Mouse (Mus musculus): Measurements from ENCODE around the gene Dap. TPM values are rescaled to one million over a fixed set of nuclear protein-coding genes. Genes with fewer than 3 reads are reported as not detected.

Dap gene
- total RNA-seq, 2 experiments from 2014 or later: 18.0 to 19.8 TPM

DNA sequence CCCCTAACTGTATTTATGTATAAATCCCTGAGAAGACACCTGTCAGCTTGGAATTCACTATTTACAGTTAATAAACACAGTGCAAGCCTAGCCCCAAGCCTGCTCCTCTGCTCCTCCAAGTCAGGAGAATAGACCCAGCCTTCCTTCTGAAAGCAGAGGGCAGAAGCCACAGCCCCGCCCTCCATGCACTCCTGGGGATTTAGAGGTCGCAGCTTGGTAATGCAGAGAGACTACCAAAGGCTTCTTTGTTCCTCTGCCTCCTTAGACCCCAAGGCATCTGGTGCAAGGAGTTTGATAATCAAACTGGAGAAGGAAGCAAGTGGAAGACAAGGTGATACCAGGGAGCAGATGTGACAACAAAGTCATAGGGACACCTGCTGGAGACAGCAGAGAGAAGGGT lies 70.2 kb downstream of the Dap start:
- intact Hi-C loops (cut with DNase I): no loop called here
- DNase-seq: no peak

DNA sequence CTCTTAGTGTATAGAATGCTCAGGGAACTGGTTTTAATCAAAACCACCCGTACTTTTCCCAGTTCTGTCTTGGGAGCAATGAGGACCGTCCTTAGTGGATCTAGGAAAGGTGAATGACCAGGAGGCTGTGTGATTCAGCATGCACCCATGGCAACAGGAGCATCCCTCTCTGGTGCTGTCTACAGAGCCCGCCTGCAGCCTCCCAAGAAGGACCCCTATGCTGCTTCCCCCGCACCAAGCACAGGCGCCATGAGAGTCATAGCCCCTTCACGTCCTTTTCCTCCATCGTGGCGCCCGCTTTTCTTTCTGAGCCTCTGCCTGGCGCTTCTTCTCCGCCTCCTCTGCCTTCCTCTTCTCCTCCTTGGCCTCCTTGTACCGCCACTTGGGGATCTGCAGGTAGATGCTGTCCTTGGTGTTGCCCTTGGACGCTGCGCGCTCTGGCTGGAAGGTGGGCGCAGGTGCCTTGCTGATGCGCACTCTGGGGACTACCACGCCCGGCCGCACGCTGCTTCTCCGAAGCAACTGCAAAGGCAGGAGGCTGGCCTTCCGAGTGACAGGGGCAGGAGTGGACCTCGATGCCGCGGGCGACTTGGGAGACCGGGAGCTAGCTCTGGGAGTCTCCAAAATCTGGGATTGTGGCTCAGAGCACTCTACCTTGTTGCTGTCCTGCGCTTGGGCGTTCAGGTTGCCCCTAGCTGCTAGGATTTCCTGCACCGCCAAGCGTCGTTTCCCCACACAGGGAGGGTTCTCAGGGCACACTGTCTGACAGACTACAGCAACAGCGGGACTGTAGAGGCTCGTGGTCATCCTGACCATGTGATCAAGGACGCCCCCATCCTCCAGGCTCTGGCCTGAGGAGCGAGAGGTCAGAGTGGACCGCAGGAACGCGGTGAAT lies 73.0 kb downstream of the Dap start:
- intact Hi-C loops (cut with DNase I): no loop called here
- DNase-seq: no peak

DNA sequence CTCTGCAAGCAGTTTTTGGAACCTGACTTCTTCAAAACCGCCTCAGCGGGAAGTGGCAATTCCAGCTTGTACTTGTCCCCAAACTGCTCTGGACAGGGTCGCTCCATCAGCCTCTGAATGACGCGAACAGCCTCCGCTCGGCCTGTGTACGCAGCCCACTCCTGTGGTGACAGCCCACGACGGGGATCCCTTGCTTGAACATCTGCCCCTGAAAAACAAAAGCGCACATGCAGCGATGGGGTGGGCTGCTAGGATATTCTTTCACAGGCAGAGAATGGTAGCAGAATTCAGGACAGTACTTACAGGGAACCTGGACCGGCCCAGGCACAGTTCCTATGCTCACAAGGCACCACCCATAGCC lies 73.6 kb downstream of the Dap start:
- no peak for DNase-seq
- intact Hi-C loops (cut with DNase I): no loop called here

DNA sequence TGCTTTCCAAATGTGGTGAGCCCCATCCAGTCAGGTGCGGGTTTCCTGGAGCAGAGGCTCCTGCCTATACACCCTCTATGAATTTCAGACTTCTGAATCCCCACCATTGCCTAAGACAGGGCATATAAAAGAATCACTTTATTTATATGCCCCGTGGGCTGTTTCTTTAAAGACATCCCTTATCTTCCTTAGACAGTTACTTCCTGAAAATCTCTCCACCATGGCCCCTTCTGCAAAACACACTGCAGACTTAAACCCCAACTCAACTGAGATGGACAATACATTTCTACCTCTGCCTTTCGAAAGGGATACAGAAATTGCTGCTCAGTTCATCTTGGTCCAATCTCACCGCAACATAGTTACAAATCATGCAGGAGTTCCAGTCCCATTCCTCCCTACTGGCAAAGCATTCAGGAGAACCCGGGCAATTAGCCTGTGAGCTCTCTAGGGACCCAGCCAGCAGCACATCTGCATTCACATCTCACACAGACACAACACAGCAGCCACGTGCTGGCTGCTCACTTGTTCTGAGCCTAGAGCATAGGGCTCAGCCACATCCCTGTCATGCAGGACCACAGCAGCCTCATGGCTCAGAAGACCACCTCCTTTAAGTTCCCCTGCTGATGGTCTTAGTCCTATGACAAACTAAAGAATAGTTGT lies 75.3 kb downstream of the Dap start:
- intact Hi-C loops (cut with DNase I): no loop called here
- DNase-seq: peak; percentile 22 to 27

DNA sequence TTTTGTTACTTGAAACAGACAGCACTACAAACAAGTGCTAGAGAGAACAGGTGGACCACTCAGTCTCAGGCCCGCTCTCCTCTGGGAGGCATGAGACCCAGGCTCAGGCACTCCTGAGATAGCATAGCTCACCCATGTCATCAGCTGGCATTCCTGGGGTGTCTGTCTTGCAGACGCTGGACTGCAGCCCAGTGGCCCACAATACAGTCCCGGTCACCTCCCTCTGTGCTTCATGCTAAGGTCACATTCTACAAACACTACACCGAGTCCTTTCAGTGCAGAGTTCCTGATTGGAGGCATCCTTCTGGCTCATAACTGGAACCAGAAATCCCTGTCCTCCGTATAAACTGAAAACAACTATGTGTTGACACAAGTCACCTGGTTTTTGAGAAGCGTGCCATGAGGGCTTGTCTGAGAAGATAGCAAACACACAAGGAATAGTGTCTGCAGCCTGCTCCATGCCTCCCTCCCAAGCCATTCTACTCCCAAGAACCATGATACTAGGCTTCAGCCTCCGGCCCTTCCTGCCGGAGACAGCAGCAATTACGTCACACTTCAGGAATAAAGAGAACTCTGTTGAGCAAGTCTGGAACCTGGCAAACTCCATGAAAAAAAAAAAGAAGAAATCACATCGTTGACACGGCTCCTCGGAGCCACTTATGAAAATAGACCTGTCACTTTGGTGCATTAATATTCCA lies 78.3 kb downstream of the Dap start:
- intact Hi-C loops (cut with DNase I): no loop called here
- DNase-seq: peak in 1 of 2 experiments; percentile 22

DNA sequence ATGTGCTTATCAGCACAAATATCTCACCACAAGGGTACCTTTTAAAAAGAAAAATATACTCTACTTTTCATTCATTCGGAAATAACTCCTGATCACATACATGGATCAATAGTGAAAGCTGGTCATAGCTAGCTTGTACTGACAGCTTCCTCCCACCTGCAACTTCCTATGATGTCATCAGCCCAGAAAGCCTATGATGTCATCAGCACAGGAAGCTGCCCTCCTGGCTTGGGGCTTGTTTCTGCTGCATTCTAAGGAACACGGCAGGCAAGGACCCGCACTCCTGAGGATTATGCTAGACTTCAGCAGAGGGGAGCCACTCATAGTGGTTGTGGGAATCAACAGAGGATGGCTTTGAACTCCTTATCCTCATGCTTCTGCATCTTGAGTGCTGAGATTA lies 80.2 kb downstream of the Dap start:
- intact Hi-C loops (cut with DNase I): no loop called here
- no peak for DNase-seq

DNA sequence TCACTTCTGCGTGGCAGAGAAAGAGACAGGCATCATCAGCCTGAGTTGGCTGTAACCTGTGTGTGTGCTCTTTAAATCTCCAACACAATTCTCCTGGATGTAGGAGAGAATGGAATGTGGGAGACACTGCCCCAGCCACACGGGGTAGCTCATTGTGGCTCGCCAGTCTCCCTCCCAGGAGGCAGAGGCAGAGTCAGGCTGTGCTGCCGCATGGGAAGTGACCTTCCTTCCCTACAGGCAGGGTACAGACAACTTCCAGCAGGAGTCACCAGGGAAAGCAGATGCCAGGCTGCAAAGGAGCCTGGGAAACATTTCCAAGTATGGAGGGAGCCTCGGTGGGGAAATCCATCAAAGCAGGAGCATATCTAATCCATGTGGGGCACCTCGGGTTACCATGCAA lies 81.1 kb downstream of the Dap start:
- no peak for DNase-seq
- intact Hi-C loops (cut with DNase I): no loop called here

DNA sequence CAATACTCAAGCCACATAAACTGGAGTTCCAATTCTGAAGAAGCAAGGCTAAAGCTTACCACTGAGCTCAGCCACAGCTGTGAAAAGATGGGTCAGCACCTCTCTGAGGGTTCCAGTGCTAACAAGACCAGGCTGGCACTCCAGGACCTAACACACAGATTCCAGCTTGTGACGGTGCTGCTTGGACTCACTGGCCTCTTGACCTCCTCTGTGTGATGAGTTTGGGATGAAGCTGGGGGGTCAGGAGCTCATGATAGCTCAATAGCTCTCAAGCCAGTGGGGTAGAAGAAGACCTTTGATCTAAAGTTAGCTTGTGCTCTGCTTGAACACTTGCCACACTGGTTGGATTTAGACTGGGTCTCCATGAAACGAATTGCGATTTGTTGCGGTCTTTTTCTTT lies 82.6 kb downstream of the Dap start:
- no peak for DNase-seq
- intact Hi-C loops (cut with DNase I): no loop called here

DNA sequence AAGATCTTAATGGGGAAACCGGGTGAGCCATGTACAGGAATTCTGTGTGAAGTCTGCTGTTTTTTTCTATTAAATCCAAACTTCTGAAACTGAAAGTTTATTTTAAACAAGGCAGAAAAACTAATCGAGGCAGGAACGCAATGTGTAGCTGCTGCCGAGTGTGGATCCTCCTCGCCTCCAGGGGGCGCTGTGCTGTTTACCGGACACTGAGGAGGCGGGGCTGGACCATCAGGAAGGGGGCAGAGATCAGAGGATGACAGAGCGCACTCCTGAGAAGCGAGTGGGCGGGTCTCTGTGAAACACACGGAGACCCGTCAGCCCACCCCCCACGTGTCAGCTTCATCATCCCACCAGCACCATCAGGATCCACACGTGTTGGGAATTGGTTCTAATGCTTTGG lies 85.4 kb downstream of the Dap start:
- intact Hi-C loops (cut with DNase I): no loop called here
- no peak for DNase-seq

DNA sequence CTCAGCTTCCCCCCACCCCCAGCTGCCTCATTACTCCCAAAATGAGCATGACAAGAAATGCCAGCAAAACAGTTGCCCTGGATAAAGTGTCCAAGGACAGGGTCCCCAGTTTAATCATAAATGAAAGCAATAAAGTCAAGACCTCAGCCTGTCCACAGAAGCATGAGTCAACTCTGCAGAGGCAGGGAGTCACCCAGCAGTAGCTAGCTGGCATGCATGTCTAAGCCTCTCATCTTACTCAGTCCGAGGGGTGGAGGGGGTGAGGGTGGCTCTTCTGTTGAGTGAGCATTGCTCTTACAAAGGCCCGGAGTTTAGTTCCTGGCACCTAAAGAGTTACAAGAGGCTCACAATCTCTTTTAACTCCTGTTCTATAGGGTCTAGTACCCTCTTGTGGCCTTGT lies 87.9 kb downstream of the Dap start:
- no peak for DNase-seq
- intact Hi-C loops (cut with DNase I): no loop called here

DNA sequence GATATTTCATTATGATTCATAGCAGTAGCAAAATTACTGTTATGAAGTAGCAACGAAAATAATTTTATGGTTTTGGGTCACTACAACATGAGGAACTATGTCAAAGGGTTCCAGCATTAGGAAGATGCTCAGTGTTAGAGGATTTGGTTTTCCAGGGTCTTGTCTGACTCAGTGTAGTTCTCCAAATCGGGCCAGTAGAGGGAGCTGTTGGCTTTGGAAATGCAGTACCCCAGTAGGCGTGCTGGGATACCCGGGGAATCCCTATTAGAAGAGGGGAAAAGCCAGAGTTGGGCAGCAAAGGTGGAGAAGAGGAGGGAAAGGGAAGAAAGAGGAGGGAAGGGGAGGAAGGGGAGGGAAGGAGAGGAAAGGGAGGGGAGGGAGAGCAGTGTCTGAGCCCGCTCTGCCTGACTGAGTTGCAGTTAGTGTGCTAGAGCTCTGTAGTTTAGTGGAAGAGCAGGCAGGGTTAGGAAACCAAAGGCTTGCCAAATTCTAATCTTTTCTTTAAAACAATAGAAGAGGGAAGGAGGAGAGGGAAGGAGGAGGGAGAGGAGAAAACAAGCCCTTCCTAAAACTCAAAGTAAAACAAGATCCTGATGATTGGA lies 91.6 kb downstream of the Dap start:
- intact Hi-C loops (cut with DNase I): loop anchor here (1.0 to 2.0 kb wide), 3 partner anchors 104 to 271 kb away; no protein-coding TSS in a partner anchor
- peak; percentile 85 for DNase-seq

DNA sequence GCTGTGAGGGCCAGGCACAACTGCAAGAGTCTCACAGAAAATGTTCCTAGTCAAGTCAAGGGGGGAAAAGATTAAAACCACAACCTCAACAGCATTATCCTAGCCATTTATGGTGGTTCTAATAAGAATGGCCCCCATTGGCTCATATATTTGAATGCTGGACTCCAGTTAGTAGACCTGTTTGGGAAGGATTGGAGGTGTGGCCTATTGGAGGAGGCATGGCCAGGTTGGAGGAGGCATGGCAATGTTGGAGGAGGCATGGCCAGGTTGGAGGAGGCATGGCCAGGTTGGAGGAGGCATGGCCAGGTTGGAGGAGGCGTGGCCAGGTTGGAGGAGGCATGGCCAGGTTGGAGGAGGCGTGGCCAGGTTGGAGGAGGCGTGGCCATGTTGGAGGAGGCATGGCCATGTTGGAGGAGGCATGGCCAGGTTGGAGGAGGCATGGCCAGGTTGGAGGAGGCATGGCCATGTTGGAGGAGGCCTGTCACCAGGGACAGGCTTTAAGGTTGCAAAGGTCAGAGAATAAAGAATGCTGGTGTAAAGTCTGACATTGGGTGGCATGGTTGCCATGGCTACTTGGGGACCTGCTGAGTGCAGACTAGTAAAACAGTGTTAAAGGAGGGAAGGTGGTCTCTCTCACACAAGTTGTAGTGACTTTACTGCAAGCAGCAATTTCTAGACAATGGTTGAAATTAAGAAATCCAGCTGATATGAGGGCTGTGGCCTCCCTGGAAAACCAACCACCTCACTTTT lies 93.1 kb downstream of the Dap start:
- intact Hi-C loops (cut with DNase I): no loop called here
- DNase-seq: no peak

DNA sequence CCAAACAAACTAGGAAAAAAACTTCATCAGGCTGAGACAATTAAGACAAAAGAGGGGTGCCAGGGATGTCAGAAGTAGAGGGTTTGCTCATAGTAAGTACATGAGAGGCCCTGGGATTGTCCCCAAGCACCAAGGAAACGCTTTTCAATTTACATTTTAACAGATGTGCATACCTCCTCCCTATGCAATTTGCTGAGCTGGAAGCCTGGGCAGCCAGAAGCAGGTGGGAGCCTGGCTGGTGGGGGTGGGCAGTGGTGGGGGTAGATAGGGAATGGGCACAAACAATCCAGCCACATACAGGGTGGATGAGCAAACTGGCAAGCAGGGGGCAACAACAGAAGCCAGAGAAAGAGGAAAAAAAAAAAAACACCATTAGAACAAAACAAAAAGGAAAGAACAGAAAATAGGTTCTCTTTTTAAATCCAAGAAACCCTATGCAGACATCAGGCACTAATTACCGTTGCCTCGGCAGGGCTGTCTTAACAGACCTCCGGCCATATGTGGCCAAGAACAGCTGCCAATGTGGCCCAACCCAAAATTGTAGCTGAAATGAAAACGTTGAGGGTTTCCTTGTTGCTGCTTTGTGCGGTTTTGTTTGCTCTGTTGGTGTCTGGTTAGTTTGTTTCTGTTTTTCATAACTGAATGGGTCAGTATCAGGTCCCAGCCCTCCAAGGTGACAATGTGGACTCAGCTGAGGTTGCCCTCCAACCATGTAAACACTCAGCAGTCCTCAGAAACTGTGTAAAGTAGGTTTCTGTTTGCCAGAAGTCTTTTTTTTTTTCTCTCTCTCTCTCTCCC lies 94.2 kb downstream of the Dap start:
- no peak for DNase-seq
- intact Hi-C loops (cut with DNase I): no loop called here

DNA sequence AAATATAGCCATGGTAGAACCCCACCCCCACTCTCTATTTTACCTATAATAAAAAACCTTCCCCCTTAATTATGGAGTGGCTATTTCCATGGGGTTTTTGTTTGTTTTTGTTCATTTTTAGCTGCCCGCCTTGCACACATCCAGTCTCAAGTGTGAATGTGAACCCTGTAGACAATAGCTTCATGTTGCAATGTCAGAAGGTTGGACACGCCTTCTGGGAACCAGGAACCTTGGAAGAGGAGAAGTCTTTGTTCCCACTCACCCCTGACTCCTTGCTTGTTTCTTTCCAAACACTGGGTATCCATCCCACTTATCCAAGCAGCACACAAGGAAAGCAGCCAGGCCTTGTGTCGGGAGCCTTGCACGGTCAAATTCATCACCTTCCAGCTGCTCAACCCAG lies 94.9 kb downstream of the Dap start:
- DNase-seq: no peak
- intact Hi-C loops (cut with DNase I): no loop called here

DNA sequence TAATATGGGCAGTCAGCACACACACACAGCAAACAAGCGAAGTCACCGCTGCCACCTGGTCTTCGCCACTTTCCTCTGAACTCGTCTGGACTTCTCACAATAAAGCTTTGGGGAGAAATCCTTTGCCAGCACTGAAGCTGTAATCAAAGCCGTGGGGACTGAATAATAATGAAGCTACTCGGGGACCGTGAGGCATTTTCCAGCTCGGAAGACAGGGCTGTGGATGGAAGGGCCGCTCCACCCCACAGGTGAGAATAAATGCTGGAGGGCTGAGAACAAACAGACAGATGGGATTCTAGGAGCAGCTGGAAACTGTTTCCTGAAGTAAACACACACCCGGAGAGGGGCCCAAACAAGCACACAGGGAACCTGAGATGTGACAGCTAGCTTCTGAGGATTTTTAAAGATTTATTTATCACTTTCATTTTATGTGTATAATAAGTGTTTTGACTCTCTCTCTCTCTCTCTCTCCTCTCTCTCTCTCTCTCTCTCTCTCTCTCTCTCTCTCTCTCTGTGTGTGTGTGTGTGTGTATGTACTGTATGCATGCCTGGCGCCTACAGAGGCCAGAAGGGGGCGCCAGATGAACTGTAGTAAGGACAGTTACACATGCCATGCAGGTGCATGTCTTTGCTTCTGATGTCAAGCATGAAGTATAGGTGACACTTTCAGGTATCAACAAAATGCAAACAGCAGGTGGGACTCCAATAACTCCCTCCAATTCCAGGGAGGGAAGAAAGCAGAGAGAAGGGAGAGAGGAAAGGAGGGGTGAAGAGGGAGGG lies 96.7 kb downstream of the Dap start:
- intact Hi-C loops (cut with DNase I): loop anchor here (2.0 kb wide), 1 partner anchor 46 kb away; the partner anchor contains the start of gene Ankrd33b
- DNase-seq: no peak

DNA sequence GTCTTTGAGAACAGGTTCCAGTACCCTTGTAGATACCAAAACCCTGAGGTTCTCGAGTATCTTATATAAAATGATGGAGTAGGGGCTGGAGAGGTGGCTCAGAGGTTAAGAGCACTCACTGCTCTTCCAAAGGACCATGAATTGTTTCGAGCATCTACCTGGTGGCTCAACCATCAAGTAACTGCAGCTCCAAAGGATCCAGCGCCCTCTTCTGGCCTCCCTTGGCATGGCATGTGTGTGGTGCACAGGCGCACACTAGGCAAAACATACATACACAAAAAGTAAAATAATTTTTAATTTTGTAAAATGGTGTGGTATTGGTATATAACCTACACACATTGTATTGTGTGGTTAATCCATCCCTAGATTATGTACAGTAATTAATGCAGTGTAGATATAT lies 99.6 kb downstream of the Dap start:
- intact Hi-C loops (cut with DNase I): no loop called here
- DNase-seq: no peak

All from heart, postnatal 36 days (tissue).